ENCODE assay signal across 8 mouse cellular contexts in the genomic region with DNA sequence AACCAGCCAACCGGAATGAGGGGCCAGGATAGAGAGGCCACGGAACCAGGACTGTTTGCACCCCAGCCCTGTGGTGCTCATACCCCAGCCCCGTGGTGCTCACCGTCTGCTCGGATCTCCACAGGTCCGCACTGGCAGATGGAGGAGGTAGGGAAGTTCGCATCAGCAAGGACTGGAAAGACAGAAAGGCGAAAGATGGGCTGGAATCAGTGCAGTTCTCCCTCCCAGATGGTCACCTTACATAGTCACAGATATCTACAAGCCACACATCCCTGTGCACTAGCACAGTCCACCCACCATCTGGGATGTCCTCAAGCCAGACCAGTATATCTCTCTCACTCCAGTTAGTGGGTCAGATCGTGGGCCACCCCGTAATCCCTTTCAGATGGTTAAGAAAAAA. TPM values are rescaled to one million over a fixed set of nuclear protein-coding genes. Genes with fewer than 3 reads are reported as not detected.
DNase-seq lines count a peak whose midpoint lies in the region; ATAC-seq and TF ChIP-seq lines count a peak whose summit lies in the region.

No protein-coding gene starts in this region.

- H3K4me1 ChIP-seq in lung, postnatal 0 days (ENCODE audit: insufficient read depth, low read depth, low read length): no peaks in the 10 kb centered on the region
- H3K4me1 ChIP-seq in forebrain, embryonic 10.5 days: peaks cover 19% of the 10 kb centered on the region
- H3K4me1 ChIP-seq in limb, embryonic 13.5 days: peaks cover 15% of the 10 kb centered on the region; the same call in 1 of the 2 replicates
- no peaks in the 10 kb centered on the region for H3K4me1 ChIP-seq in stomach, embryonic 14.5 days (ENCODE audit: control insufficient read depth, insufficient read depth, low read length)

- no peak for DNase-seq in lung, postnatal 0 days (ENCODE audit: low spot score)
- no peak for DNase-seq in lung, postnatal 14 days
- no peak for DNase-seq in forebrain, embryonic 10.5 days (ENCODE audit: extremely low spot score, low spot score)
- no peak for DNase-seq in layer of hippocampus, postnatal 14 days (ENCODE audit: low spot score in 2 of 2)
- no peak for DNase-seq in yolk sac, embryonic 10.5 days (ENCODE audit: low spot score)
- DNase-seq in left cerebral cortex, postnatal 14 days (ENCODE audit: low spot score in 2 of 2): no peak

- no peak for TF ChIP-seq CTCF in lung, postnatal 0 days (IDR thresholded peaks at IDR 0.05)

- no peak overlapping the region for H3K27ac ChIP-seq in lung, postnatal 0 days (ENCODE audit: low read length)
- H3K27ac ChIP-seq in forebrain, embryonic 10.5 days: peak overlapping the region; percentile 70; the same call in 1 of the 2 replicates
- no peak overlapping the region for H3K27ac ChIP-seq in limb, embryonic 13.5 days
- H3K27ac ChIP-seq in stomach, embryonic 14.5 days (ENCODE audit: low read length): no peak overlapping the region

- H3K27me3 ChIP-seq in lung, postnatal 0 days (replicated peaks; ENCODE audit: insufficient read depth, low read length): no peaks in the 10 kb centered on the region
- H3K27me3 ChIP-seq in forebrain, embryonic 10.5 days (ENCODE audit: poor library complexity, severe bottlenecking): peaks cover 25% of the 10 kb centered on the region
- H3K27me3 ChIP-seq in limb, embryonic 13.5 days: no peaks in the 10 kb centered on the region
- H3K27me3 ChIP-seq in stomach, embryonic 14.5 days (ENCODE audit: control insufficient read depth, insufficient read depth, low read length): no peaks in the 10 kb centered on the region

- no peak for TF ChIP-seq EP300 in lung, postnatal 0 days (IDR thresholded peaks at IDR 0.05)

- peak overlapping the region; percentile 69 for H3K4me2 ChIP-seq in lung, postnatal 0 days (replicated peaks; ENCODE audit: low read depth, low read length)
- H3K4me2 ChIP-seq in limb, embryonic 13.5 days (replicated peaks): peak overlapping the region; percentile 68
- H3K4me2 ChIP-seq in stomach, embryonic 14.5 days (replicated peaks; ENCODE audit: low read depth, low read length): peak overlapping the region; percentile 76

- no peaks in the 10 kb centered on the region for H3K9me3 ChIP-seq in lung, postnatal 0 days (ENCODE audit: low read length)
- no peaks in the 10 kb centered on the region for H3K9me3 ChIP-seq in forebrain, embryonic 10.5 days
- H3K9me3 ChIP-seq in limb, embryonic 13.5 days: no peaks in the 10 kb centered on the region
- H3K9me3 ChIP-seq in stomach, embryonic 14.5 days (ENCODE audit: control insufficient read depth, low read depth, low read length): no peaks in the 10 kb centered on the region

- 0 out of 2 replicates have a peak overlapping the region, but pooled peaks have one; percentile 29 for H3K9ac ChIP-seq in lung, postnatal 0 days (replicated peaks; ENCODE audit: low read depth)
- peak overlapping the region; percentile 62; the same call in 1 of the 2 replicates for H3K9ac ChIP-seq in limb, embryonic 13.5 days
- peak overlapping the region; percentile 25; the same call in 1 of the 2 replicates for H3K9ac ChIP-seq in stomach, embryonic 14.5 days (replicated peaks; ENCODE audit: low read depth, low read length)

- no peak for ATAC-seq in lung, postnatal 0 days
- no peak for ATAC-seq in limb, embryonic 13.5 days (ENCODE audit: low FRiP score, low read depth)
- no peak for ATAC-seq in stomach, embryonic 14.5 days (ENCODE audit: insufficient number of reproducible peaks, insufficient read depth, low FRiP score, low read depth)

- intact Hi-C loops in left cerebral cortex, postnatal 14 days (cut with DNase I): no loop called here

- WGBS in lung, postnatal 0 days: 79% methylated on average over 10 of the region's 10 CpGs
- 79% methylated on average over 10 of the region's 10 CpGs for WGBS in forebrain, embryonic 10.5 days
- 78% methylated on average over 10 of the region's 10 CpGs for WGBS in limb, embryonic 13.5 days
- WGBS in stomach, embryonic 14.5 days: 80% methylated on average over 10 of the region's 10 CpGs

- H3K36me3 ChIP-seq in lung, postnatal 0 days (ENCODE audit: insufficient read depth, low read length): peaks cover 5% of the 10 kb centered on the region; the same call in 1 of the 2 replicates
- H3K36me3 ChIP-seq in forebrain, embryonic 10.5 days (replicated peaks): peaks cover 16% of the 10 kb centered on the region
- peaks cover 21% of the 10 kb centered on the region for H3K36me3 ChIP-seq in limb, embryonic 13.5 days
- H3K36me3 ChIP-seq in stomach, embryonic 14.5 days (ENCODE audit: control insufficient read depth, insufficient read depth, low read length): peaks cover 11% of the 10 kb centered on the region; the same call in 1 of the 2 replicates

- H3K4me3 ChIP-seq in lung, postnatal 0 days (ENCODE audit: low read depth, low read length): peak overlapping the region; percentile 41; the same call in 1 of the 2 replicates
- H3K4me3 ChIP-seq in forebrain, embryonic 10.5 days: peak overlapping the region; percentile 58
- H3K4me3 ChIP-seq in limb, embryonic 13.5 days: peak overlapping the region; percentile 44
- H3K4me3 ChIP-seq in stomach, embryonic 14.5 days (ENCODE audit: low read depth, low read length): peak overlapping the region; percentile 33; the same call in 1 of the 2 replicates

RNA-seq across cellular contexts. Expression of a gene that starts 0.7 kb away (rescaled TPM):
- 18.8 and 19.0 TPM in 2 replicates for polyA plus RNA-seq in lung, postnatal 0 days (2015; fragmentation: Nextera tagmentation; extraction: Ambion mirVana)
- 11.5 and 12.1 TPM in 2 replicates for polyA plus RNA-seq in forebrain, embryonic 10.5 days (2016; fragmentation: Nextera tagmentation; extraction: Ambion mirVana)
- polyA plus RNA-seq in limb, embryonic 13.5 days (2015; fragmentation: Nextera tagmentation; extraction: Ambion mirVana): 22.1 and 24.9 TPM in 2 replicates
- polyA plus RNA-seq in stomach, embryonic 14.5 days (2014; fragmentation: Nextera tagmentation; extraction: Ambion mirVana): 28.6 and 29.6 TPM in 2 replicates
- total RNA-seq in layer of hippocampus, postnatal 14 days (2021): 10 to 100 TPM; 37.6 to 37.8 TPM
- 10 to 100 TPM; 36.4 to 40.8 TPM for total RNA-seq in left cerebral cortex, postnatal 14 days (2021)

RNA-seq across cellular contexts. Expression of a gene that starts 8.3 kb away (rescaled TPM):
- not detected in 2 replicates for polyA plus RNA-seq in lung, postnatal 0 days (2015; fragmentation: Nextera tagmentation; extraction: Ambion mirVana)
- polyA plus RNA-seq in forebrain, embryonic 10.5 days (2016; fragmentation: Nextera tagmentation; extraction: Ambion mirVana): not detected in 2 replicates
- polyA plus RNA-seq in limb, embryonic 13.5 days (2015; fragmentation: Nextera tagmentation; extraction: Ambion mirVana): 0.25 TPM in 1 of 2 replicates, not detected in the other
- polyA plus RNA-seq in stomach, embryonic 14.5 days (2014; fragmentation: Nextera tagmentation; extraction: Ambion mirVana): 12.5 and 24.2 TPM in 2 replicates
- not detected for total RNA-seq in layer of hippocampus, postnatal 14 days (2021)
- total RNA-seq in left cerebral cortex, postnatal 14 days (2021): not detected

RNA-seq across cellular contexts. Expression of a gene that starts 14.1 kb away (rescaled TPM):
- 16.1 and 17.3 TPM in 2 replicates for polyA plus RNA-seq in lung, postnatal 0 days (2015; fragmentation: Nextera tagmentation; extraction: Ambion mirVana)
- 17.2 and 17.3 TPM in 2 replicates for polyA plus RNA-seq in forebrain, embryonic 10.5 days (2016; fragmentation: Nextera tagmentation; extraction: Ambion mirVana)
- polyA plus RNA-seq in limb, embryonic 13.5 days (2015; fragmentation: Nextera tagmentation; extraction: Ambion mirVana): 18.9 and 19.6 TPM in 2 replicates
- polyA plus RNA-seq in stomach, embryonic 14.5 days (2014; fragmentation: Nextera tagmentation; extraction: Ambion mirVana): 29.8 and 33.4 TPM in 2 replicates
- total RNA-seq in layer of hippocampus, postnatal 14 days (2021): 1 to 10 TPM; 3.8 to 6.1 TPM
- total RNA-seq in left cerebral cortex, postnatal 14 days (2021): 1 to 10 TPM; 5.3 to 5.6 TPM

RNA-seq across cellular contexts. Expression of a gene that starts 14.8 kb away (rescaled TPM):
- 129 and 133 TPM in 2 replicates for polyA plus RNA-seq in lung, postnatal 0 days (2015; fragmentation: Nextera tagmentation; extraction: Ambion mirVana)
- polyA plus RNA-seq in forebrain, embryonic 10.5 days (2016; fragmentation: Nextera tagmentation; extraction: Ambion mirVana): 151 TPM in 2 replicates
- 150 and 151 TPM in 2 replicates for polyA plus RNA-seq in limb, embryonic 13.5 days (2015; fragmentation: Nextera tagmentation; extraction: Ambion mirVana)
- 158 and 171 TPM in 2 replicates for polyA plus RNA-seq in stomach, embryonic 14.5 days (2014; fragmentation: Nextera tagmentation; extraction: Ambion mirVana)
- total RNA-seq in layer of hippocampus, postnatal 14 days (2021): 10 to 100 TPM; 52.6 to 56.0 TPM
- 10 to 100 TPM; 49.1 to 55.7 TPM for total RNA-seq in left cerebral cortex, postnatal 14 days (2021)

RNA-seq across cellular contexts. Expression of a gene that starts 19.1 kb away (rescaled TPM):
- polyA plus RNA-seq in lung, postnatal 0 days (2015; fragmentation: Nextera tagmentation; extraction: Ambion mirVana): 0.29 TPM in 2 replicates
- 0.58 and 2.1 TPM in 2 replicates for polyA plus RNA-seq in forebrain, embryonic 10.5 days (2016; fragmentation: Nextera tagmentation; extraction: Ambion mirVana)
- polyA plus RNA-seq in limb, embryonic 13.5 days (2015; fragmentation: Nextera tagmentation; extraction: Ambion mirVana): 1.1 TPM in 2 replicates
- polyA plus RNA-seq in stomach, embryonic 14.5 days (2014; fragmentation: Nextera tagmentation; extraction: Ambion mirVana): 3.8 and 3.9 TPM in 2 replicates
- total RNA-seq in layer of hippocampus, postnatal 14 days (2021): 100 to 1,000 TPM; 203 to 219 TPM
- 100 to 1,000 TPM; 181 to 224 TPM for total RNA-seq in left cerebral cortex, postnatal 14 days (2021)

Comparison
In these comparisons a context has a peak if more than half of its experiments do, and no peak if none do; other contexts are left out.
1. RNA of a gene that starts 8.3 kb away (polyA plus RNA-seq): 12.5 to 24.2 TPM in stomach, embryonic 14.5 days; 0.25 TPM in limb, embryonic 13.5 days, not detected in lung, postnatal 0 days and not detected in forebrain, embryonic 10.5 days; every median in the first group is over 10 times any median in the second.
2. Peak in every context shown above with its lines, with median percentiles within 50 percentile points of each other: H3K4me2 ChIP-seq, H3K4me3 ChIP-seq and H3K9ac ChIP-seq.